Mouse (Mus musculus) testis, adult 10 weeks (tissue): ENCODE results near the gene 2410131K14Rik. TPM values are rescaled to one million over a fixed set of nuclear protein-coding genes. Genes with fewer than 3 reads are reported as not detected.

Source experiments
- polyA plus RNA-seq: library from polyadenylated mRNA; stranded (reverse); fragments of 350-450 nt; fragmentation: Illumina TruSeq; extraction: RNeasy Lipid Tissue Mini Kit (QIAGEN cat#74804); gene quantifications from one replicate; pipeline ENCODE4 v1.2.3, GENCODE M21; 2014; ENCODE audit warnings: low read depth, low replicate concordance

2410131K14Rik gene
- polyA plus RNA-seq = 1.0 TPM

GRCm38 (mm10) chr5:118244606-118245443, at the start of gene 2410131K14Rik, which contains the start of gene Rnft2:
Gene 2410131K14Rik (plus strand): TSS chr5:118245227.
Gene Rnft2 (minus strand): TSS chr5:118245116.

Other genes with a start within 250 kb of the 2410131K14Rik start
- not detected for gene Tesc, start 217.5 kb upstream of the 2410131K14Rik start, polyA plus RNA-seq
- 1.1 TPM for gene Fbxw8, start 89.8 kb upstream of the 2410131K14Rik start, polyA plus RNA-seq
- 0.06 TPM for gene Hrk, start 80.6 kb upstream of the 2410131K14Rik start, polyA plus RNA-seq
- gene Rnft2, start 111 bp upstream of the 2410131K14Rik start, polyA plus RNA-seq = 0.53 TPM